Mouse (Mus musculus) hindbrain, postnatal 0 days (tissue): ENCODE measurements at regions not wholly inside any gene's neighbourhood (a gene's known extent, or its start where the extent isn't known, plus 50 kb on each side); places are given as distances from the start of the nearest gene placed in this dataset.

ENCODE experiments used
- ATAC-seq: fragments of 200-750 bp; cut with Nextera tagmentation; 2 replicates; pipeline ENCODE4 v1.8.0; 2017; ENCODE audit warnings: mild to moderate bottlenecking, moderate TSS enrichment, moderate library complexity
- DNase-seq: peaks from one replicate; pipeline ENCODE4 v3.0.0-alpha.2; 2015; ENCODE audit warnings: low spot score
- H3K27ac ChIP-seq: fragments of 300-500 bp; sonication (generic); 2 replicates; pipeline ENCODE4 v1.5.1; 2014; ENCODE audit warnings: mild to moderate bottlenecking
- H3K27me3 ChIP-seq: fragments of 300-500 bp; sonication (generic); 2 replicates; pipeline ENCODE4 v1.6.1; 2014; ENCODE audit warnings: low read length, mixed read lengths; ENCODE audit not compliant: insufficient read depth
- H3K36me3 ChIP-seq: fragments of 300-500 bp; sonication (generic); 2 replicates; pipeline ENCODE4 v1.6.1; 2014; ENCODE audit warnings: low read length, mixed read lengths; ENCODE audit not compliant: insufficient read depth
- H3K4me1 ChIP-seq: fragments of 300-500 bp; sonication (generic); 2 replicates; pipeline ENCODE4 v1.6.1; 2014; ENCODE audit warnings: antibody characterized with exemption, low read length, mixed read lengths; ENCODE audit not compliant: insufficient read depth
- H3K4me2 ChIP-seq: fragments of 300-500 bp; sonication (generic); 2 replicates; pipeline ENCODE4 v1.6.1; 2014; ENCODE audit warnings: low read depth, mild to moderate bottlenecking, low read length, moderate library complexity, mixed read lengths
- H3K4me3 ChIP-seq: fragments of 300-500 bp; sonication (generic); 2 replicates; pipeline ENCODE4 v1.5.1; 2014; ENCODE audit warnings: low read length
- H3K9ac ChIP-seq: fragments of 300-500 bp; sonication (generic); replicated peaks from 2 replicates; pipeline ENCODE4 v1.6.1; 2014; ENCODE audit warnings: mild to moderate bottlenecking, low read length, moderate library complexity, mixed read lengths
- H3K9me3 ChIP-seq: fragments of 300-500 bp; sonication (generic); 2 replicates; pipeline ENCODE4 v1.6.1; 2016; ENCODE audit warnings: low read length, mixed read lengths
- CTCF ChIP-seq: IDR thresholded peaks from 2 replicates; pipeline ENCODE4 v1.5.1; 2016; ENCODE audit warnings: antibody characterized with exemption, control low read depth, low read depth
- WGBS: fragments of 180-500 bp; shearing (Covaris S2); extraction: QIAGEN DNeasy Blood & Tissue Kit; methylation state at CpG from one replicate; pipeline ENCODE4 v1.1.7; 2014; 5-methylcytosine and 5-hydroxymethylcytosine counted together

DNA sequence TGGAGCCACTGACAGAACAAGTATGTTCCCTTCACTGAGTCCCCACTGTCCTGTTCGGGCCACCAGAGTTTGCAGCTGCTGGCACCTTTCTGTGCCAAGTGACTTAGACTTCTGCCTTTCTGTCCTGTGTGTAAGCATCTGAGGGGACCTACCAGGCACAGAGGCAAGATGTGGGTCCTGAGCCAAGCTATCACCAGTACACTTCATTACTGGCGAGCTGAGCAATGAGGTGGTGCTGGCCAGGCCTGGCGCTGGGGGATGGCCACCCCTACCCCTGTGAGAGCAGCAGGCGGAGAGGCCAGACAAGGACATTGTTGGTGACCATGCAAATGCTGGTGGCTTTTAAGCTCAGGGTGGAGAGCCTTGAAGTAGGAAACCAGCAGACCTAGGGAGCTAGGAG lies 87.6 kb upstream of the Mrps6 start:
- peak; percentile 45; the same call in 1 of the 2 replicates for ATAC-seq
- TF ChIP-seq CTCF: no peak
- Histone ChIP-seq H3K4me2 (no peak overlapping the region), H3K27me3 (no peaks in the 10 kb centered on the region), H3K27ac (no peak overlapping the region), H3K4me3 (no peak overlapping the region), H3K9ac (no peak overlapping the region), H3K9me3 (no peaks in the 10 kb centered on the region), H3K4me1 (0 out of 2 replicates have a peak, but pooled peaks cover 4% of the 10 kb centered on the region), H3K36me3 (no peaks in the 10 kb centered on the region)
- WGBS: 67% methylated on average over 4 of the region's 4 CpGs
- no peak for DNase-seq

DNA sequence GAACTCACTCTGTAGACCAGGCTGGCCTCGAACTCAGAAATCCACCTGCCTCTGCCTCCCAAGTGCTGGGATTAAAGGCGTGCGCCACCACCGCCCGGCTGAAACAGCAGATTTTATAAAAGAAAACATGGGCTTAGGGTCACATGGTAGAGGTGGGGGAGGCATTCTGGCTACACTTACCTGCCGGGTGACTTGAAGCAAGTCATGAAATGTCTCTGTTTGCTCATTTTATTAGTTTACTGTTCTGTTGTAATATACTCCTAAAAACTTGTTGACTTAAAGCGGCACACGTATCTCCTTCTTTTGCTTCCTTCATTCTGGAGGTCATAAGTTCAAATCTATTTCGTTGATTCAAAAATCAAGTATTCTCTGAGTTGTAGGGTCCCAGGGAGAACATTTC lies 84.9 kb upstream of the Mrps6 start:
- TF ChIP-seq CTCF: no peak
- Histone ChIP-seq H3K4me3 (no peak overlapping the region), H3K27ac (no peak overlapping the region), H3K9ac (no peak overlapping the region), H3K36me3 (no peaks in the 10 kb centered on the region), H3K27me3 (no peaks in the 10 kb centered on the region), H3K9me3 (no peaks in the 10 kb centered on the region), H3K4me2 (no peak overlapping the region), H3K4me1 (0 out of 2 replicates have a peak, but pooled peaks cover 9% of the 10 kb centered on the region)
- DNase-seq: no peak
- no peak for ATAC-seq
- 95% methylated on average over 9 of the region's 9 CpGs for WGBS

DNA sequence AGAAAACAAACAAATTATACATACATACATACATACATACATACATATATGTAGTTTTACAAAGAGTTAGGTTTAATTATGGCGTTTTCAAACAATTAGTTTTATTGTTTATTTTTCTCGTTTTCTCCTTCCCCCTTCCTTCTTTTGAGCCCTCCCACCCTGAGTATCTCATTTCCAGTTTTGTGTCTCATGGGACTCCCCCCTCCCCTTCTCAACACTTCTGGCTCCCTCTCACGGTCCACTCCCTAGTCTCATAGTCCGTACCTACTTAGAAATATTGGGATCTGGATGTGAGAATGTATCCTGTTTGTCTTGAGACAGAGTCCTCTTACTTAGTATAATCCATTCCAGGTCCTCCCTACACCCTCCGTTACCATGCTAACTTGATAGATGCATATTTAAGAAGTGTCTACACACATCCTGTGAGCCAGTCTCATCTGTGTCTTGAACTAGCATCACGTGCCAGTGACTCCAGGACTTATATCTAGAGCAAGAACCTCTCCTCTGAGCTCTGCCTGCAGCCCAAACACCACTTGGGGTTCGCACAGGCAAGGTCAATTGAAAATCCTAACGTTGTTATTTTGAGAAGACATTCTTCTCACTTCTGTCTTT lies 81.8 kb upstream of the Mrps6 start:
- ATAC-seq: no peak
- no peak overlapping the region for H3K4me3 ChIP-seq
- 68% methylated on average over 8 of the region's 8 CpGs for WGBS
- H3K27ac ChIP-seq: no peak overlapping the region
- no peaks in the 10 kb centered on the region for H3K27me3 ChIP-seq
- H3K4me2 ChIP-seq: no peak overlapping the region
- H3K4me1 ChIP-seq: peaks cover 8% of the 10 kb centered on the region
- no peak overlapping the region for H3K9ac ChIP-seq
- no peaks in the 10 kb centered on the region for H3K9me3 ChIP-seq
- no peaks in the 10 kb centered on the region for H3K36me3 ChIP-seq
- no peak for DNase-seq
- no peak for TF ChIP-seq CTCF

DNA sequence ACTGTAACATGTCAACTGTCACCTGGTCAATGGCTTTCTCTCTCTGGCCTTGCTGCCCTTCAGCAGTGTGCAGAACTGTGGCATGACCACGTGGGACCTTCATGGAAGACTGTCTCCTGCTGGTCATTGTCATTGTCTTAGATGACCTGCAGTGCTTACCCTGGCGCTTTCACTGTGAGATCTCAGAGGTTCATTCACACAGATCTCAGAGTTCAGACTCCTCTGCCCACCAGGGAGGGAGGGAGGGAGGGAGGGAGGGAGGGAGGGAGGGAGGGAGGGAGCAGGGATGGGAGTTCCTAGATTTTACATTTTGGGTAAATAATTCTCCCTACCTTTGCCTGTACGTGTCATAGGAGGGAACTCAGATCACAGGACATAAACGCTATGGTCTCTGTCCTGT lies 79.6 kb upstream of the Mrps6 start:
- Histone ChIP-seq H3K4me2 (no peak overlapping the region), H3K9me3 (no peaks in the 10 kb centered on the region), H3K27me3 (no peaks in the 10 kb centered on the region), H3K36me3 (no peaks in the 10 kb centered on the region), H3K27ac (no peak overlapping the region), H3K9ac (no peak overlapping the region), H3K4me1 (peaks cover 8% of the 10 kb centered on the region), H3K4me3 (no peak overlapping the region)
- 24% methylated on average over 4 of the region's 4 CpGs for WGBS
- ATAC-seq (no peak), DNase-seq (no peak)
- TF ChIP-seq CTCF: no peak

DNA sequence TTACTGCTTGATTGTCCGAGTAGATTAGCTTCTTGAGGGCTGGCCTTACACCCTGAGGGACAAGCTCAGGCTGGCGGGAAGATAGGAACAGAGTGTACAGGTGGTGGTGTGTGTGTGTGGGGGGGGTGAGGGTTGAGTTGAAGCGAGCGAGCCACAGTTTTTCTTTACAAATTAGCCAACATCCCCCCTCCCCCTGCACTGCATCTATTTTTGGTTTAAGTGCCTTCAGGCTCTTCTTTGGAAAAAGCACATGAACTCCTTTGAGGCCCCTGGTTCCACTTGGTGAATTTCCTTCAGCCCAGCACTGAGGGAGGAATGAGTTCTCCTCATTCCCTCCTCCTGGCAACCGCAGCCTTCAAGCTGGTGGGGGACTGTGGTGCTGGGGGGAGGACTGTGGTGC lies 79.2 kb upstream of the Mrps6 start:
- Histone ChIP-seq H3K27me3 (no peaks in the 10 kb centered on the region), H3K4me2 (no peak overlapping the region), H3K4me3 (no peak overlapping the region), H3K4me1 (peaks cover 8% of the 10 kb centered on the region), H3K9me3 (no peaks in the 10 kb centered on the region), H3K27ac (no peak overlapping the region), H3K36me3 (no peaks in the 10 kb centered on the region), H3K9ac (no peak overlapping the region)
- peak; percentile 41 for DNase-seq
- WGBS: 36% methylated on average over 5 of the region's 5 CpGs
- peak; percentile 36; the same call in 1 of the 2 replicates for ATAC-seq
- TF ChIP-seq CTCF: no peak

DNA sequence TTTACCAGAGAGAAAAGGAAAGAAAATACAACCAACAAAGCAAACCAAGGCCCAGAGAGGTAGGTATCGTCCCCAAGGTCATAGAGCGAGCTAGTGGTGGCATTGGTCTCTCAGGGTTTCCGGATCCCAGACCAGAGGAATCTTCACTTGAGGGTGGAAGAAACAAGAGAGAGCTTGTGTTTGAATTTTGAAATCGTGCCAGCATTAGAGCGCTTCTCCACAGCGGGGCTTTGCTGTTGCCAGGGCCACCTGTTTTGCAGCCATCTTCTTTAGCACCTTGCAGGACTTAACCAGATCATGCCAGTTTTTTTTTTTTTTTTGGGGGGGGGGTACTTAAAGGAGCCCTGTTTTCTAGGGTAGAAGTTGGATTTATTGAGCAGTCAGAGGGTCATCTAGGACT lies 77.6 kb upstream of the Mrps6 start:
- WGBS: 48% methylated on average over 6 of the region's 6 CpGs
- TF ChIP-seq CTCF: no peak
- no peak overlapping the region for H3K9ac ChIP-seq
- DNase-seq (peak; percentile 57), ATAC-seq (peak; percentile 50; the same call in 1 of the 2 replicates)
- no peaks in the 10 kb centered on the region for H3K27me3 ChIP-seq
- H3K9me3 ChIP-seq: no peaks in the 10 kb centered on the region
- no peak overlapping the region for H3K4me3 ChIP-seq
- no peak overlapping the region for H3K4me2 ChIP-seq
- no peak overlapping the region for H3K27ac ChIP-seq
- no peaks in the 10 kb centered on the region for H3K36me3 ChIP-seq
- H3K4me1 ChIP-seq: peaks cover 8% of the 10 kb centered on the region

DNA sequence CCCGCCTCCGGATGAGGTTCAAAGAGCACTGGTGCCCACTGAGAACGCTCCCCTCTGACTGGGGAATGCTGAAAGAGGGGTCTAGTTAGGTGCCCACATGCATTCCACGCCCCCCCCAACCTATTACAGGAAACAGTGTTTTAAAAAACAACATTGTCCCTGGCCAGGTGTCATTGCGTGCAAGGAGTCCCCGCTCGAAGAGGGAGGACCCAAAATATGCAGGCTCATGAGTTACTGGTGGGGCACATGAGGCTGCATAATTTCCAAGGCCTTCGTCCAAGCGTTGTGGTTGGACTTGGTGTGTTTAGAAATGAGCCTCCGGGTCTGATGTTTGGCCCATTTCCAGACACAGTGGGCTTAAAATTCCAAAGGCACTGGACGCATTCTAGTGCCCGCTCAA lies 72.9 kb upstream of the Mrps6 start:
- Histone ChIP-seq H3K27me3 (no peaks in the 10 kb centered on the region), H3K9ac (no peak overlapping the region), H3K4me3 (no peak overlapping the region), H3K4me2 (no peak overlapping the region), H3K27ac (no peak overlapping the region), H3K9me3 (no peaks in the 10 kb centered on the region), H3K36me3 (no peaks in the 10 kb centered on the region), H3K4me1 (peaks cover 3% of the 10 kb centered on the region; the same call in 1 of the 2 replicates)
- WGBS: 80% methylated on average over 12 of the region's 12 CpGs
- TF ChIP-seq CTCF: no peak
- no peak for ATAC-seq
- DNase-seq: no peak
